Mouse (Mus musculus): Measurements from ENCODE around the gene Fasl.

GRCm38 (mm10) chr1:161809428-161809827 lies 21.1 kb upstream of the Fasl start:
- TF ChIP-seq POLR2A (IDR thresholded peaks at IDR 0.05; ENCODE audit: borderline replicate concordance, extremely low read depth, low read depth, low read length) (no peak), CTCF (IDR thresholded peaks at IDR 0.05; ENCODE audit: insufficient read depth, low read length) (no peak)
